Mouse (Mus musculus) cerebellum, postnatal 25 days (tissue): ENCODE measurements around the gene Kcnj6.

Experiments used
- DNase-seq, 2 experiments: peaks; one replicate each; pipeline ENCODE4 v3.0.0; 2021; ENCODE audit warnings: mixed read lengths in 2 of 2

The Kcnj6 gene

GRCm38 (mm10) chr16:94931343-94932301, 65.9 kb downstream of the Kcnj6 start:
- peak; percentile 87 for DNase-seq

- no peak for DNase-seq
Observed at GRCm38 (mm10) chr16:94925364-94925763, 72.1 kb downstream of the Kcnj6 start.

- no peak for DNase-seq
Observed at GRCm38 (mm10) chr16:94919177-94919576, 78.3 kb downstream of the Kcnj6 start.

- DNase-seq, result peak; percentile 36 to 55
Observed at GRCm38 (mm10) chr16:94906026-94906425, 91.5 kb downstream of the Kcnj6 start.

- peak in 1 of 2 experiments; percentile 37 for DNase-seq
Observed at GRCm38 (mm10) chr16:94898832-94899231, 98.7 kb downstream of the Kcnj6 start.

GRCm38 (mm10) chr16:94892162-94892650, 105.3 kb downstream of the Kcnj6 start:
- DNase-seq, result no peak

- DNase-seq, result peak in 1 of 2 experiments; percentile 23
Observed at GRCm38 (mm10) chr16:94890581-94890980, 106.9 kb downstream of the Kcnj6 start.

- DNase-seq, result peak; percentile 74 to 83
Observed at GRCm38 (mm10) chr16:94890056-94890455, 107.4 kb downstream of the Kcnj6 start.

GRCm38 (mm10) chr16:94888554-94888953, 108.9 kb downstream of the Kcnj6 start:
- DNase-seq, result no peak

GRCm38 (mm10) chr16:94886398-94886797, 111.1 kb downstream of the Kcnj6 start:
- DNase-seq, result peak; percentile 52 to 54

GRCm38 (mm10) chr16:94885062-94885461, 112.4 kb downstream of the Kcnj6 start:
- DNase-seq, result peak; percentile 76 to 79

- DNase-seq, result peak; percentile 65 to 75
Observed at GRCm38 (mm10) chr16:94883909-94884308, 113.6 kb downstream of the Kcnj6 start.

GRCm38 (mm10) chr16:94883196-94883595, 114.3 kb downstream of the Kcnj6 start:
- DNase-seq, result no peak

GRCm38 (mm10) chr16:94882111-94882510, 115.4 kb downstream of the Kcnj6 start:
- no peak for DNase-seq

- DNase-seq, result peak in 1 of 2 experiments; percentile 50
Observed at GRCm38 (mm10) chr16:94872614-94873272, 124.8 kb downstream of the Kcnj6 start.

GRCm38 (mm10) chr16:94868354-94868753, 129.1 kb downstream of the Kcnj6 start:
- peak; percentile 44 to 55 for DNase-seq

- peak in 1 of 2 experiments; percentile 47 for DNase-seq
Observed at GRCm38 (mm10) chr16:94866300-94866956, 131.1 kb downstream of the Kcnj6 start.

- no peak for DNase-seq
Observed at GRCm38 (mm10) chr16:94865796-94866195, 131.7 kb downstream of the Kcnj6 start.

- DNase-seq, result peak; percentile 68 to 79
Observed at GRCm38 (mm10) chr16:94865101-94865500, 132.4 kb downstream of the Kcnj6 start.

- DNase-seq, result no peak
Observed at GRCm38 (mm10) chr16:94863475-94863874, 134.0 kb downstream of the Kcnj6 start.

GRCm38 (mm10) chr16:94855990-94856389, 141.5 kb downstream of the Kcnj6 start:
- no peak for DNase-seq

GRCm38 (mm10) chr16:94852407-94853160, 144.9 kb downstream of the Kcnj6 start:
- DNase-seq, result no peak
